Mouse (Mus musculus): ENCODE measurements around the gene Gnaq.

Gene Gnaq

GRCm38 (mm10) chr19:16285051-16286028 is 152.7 kb downstream of the Gnaq start:
- in situ Hi-C loops (cut with MboI; ENCODE audit: low pct_unique_long_range_greater_than_20kb in 1 of 2, low sequenced_read_pairs in 2 of 2, unreplicated experiment in 1 of 2) = no loop called here

GRCm38 (mm10) chr19:16286451-16287175 is 154.0 kb downstream of the Gnaq start:
- in situ Hi-C loops (cut with MboI; ENCODE audit: low pct_unique_long_range_greater_than_20kb in 1 of 2, low sequenced_read_pairs in 2 of 2, unreplicated experiment in 1 of 2) = no loop called here

- in situ Hi-C loops (cut with MboI; ENCODE audit: low pct_unique_long_range_greater_than_20kb in 1 of 2, low sequenced_read_pairs in 2 of 2, unreplicated experiment in 1 of 2) = no loop called here
Observed at GRCm38 (mm10) chr19:16287307-16287706, 154.7 kb downstream of the Gnaq start.

DNA sequence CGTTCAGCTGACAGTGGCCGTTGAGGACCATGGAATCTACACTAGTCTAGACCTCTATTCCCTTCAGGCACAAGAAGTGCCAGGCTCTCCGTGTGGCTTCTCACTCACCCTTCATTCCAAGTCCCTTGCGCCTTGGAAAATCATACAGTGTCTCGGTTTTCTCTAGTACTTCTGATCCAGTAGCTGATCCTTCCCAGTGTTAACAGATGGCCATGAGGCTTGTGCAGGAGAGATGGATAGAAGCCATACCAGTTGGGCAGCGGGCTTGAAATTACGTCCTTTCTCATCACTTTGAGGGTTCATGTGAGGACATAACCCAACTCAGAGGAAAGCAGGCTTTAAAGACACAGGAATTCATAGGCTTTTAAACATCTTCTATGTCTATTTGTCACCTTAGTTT is 155.3 kb downstream of the Gnaq start:
- in situ Hi-C loops (cut with MboI; ENCODE audit: low pct_unique_long_range_greater_than_20kb in 1 of 2, low sequenced_read_pairs in 2 of 2, unreplicated experiment in 1 of 2) = no loop called here

DNA sequence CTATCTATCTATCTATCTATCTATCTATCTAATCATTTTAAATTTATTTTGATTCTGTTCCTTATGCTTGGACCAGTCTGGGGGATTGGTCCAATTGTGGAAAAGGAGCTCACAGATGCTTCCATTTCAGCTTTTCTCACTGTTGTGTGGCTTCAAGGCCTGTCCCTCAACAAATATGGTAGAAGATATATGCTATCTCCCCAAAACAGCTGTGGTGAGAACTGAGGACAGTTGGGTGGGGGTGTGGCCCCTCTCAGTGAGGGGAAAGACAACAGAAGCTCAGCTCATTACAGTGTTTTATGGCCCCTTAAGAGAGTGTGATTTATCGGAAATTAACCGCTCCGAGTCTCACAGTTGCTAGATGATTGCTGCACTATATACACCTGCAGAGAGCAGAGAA is 158.5 kb downstream of the Gnaq start:
- in situ Hi-C loops (cut with MboI; ENCODE audit: low pct_unique_long_range_greater_than_20kb in 1 of 2, low sequenced_read_pairs in 2 of 2, unreplicated experiment in 1 of 2) = no loop called here

- in situ Hi-C loops (cut with MboI; ENCODE audit: low pct_unique_long_range_greater_than_20kb in 1 of 2, low sequenced_read_pairs in 2 of 2, unreplicated experiment in 1 of 2) = no loop called here
Observed at GRCm38 (mm10) chr19:16292056-16292608, 159.5 kb downstream of the Gnaq start.

- in situ Hi-C loops (cut with MboI; ENCODE audit: low pct_unique_long_range_greater_than_20kb in 1 of 2, low sequenced_read_pairs in 2 of 2, unreplicated experiment in 1 of 2) = no loop called here
Observed at GRCm38 (mm10) chr19:16292978-16293377, 160.3 kb downstream of the Gnaq start.

GRCm38 (mm10) chr19:16300413-16300812 is 167.8 kb downstream of the Gnaq start:
- in situ Hi-C loops (cut with MboI; ENCODE audit: low pct_unique_long_range_greater_than_20kb in 1 of 2, low sequenced_read_pairs in 2 of 2, unreplicated experiment in 1 of 2) = no loop called here

DNA sequence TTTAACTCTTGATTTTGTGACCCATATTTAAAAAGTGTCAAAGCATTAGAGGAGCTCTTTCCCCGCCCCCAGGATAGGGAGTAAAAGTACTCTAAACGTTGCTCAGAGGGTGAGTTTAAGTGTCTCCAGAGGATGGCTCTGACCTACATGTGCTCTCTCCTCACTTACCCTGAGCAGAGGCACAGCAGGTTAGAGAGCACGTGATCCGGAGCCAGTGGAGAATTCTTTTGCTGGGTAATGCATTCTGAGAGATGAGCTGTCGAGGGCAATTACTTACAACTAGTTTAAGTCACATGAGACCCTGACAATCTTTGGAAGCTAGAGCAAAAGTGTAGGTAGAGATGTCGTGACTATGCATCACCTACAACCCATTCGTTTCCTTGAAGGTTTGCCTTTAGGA is 168.7 kb downstream of the Gnaq start:
- in situ Hi-C loops (cut with MboI; ENCODE audit: low pct_unique_long_range_greater_than_20kb in 1 of 2, low sequenced_read_pairs in 2 of 2, unreplicated experiment in 1 of 2) = no loop called here

DNA sequence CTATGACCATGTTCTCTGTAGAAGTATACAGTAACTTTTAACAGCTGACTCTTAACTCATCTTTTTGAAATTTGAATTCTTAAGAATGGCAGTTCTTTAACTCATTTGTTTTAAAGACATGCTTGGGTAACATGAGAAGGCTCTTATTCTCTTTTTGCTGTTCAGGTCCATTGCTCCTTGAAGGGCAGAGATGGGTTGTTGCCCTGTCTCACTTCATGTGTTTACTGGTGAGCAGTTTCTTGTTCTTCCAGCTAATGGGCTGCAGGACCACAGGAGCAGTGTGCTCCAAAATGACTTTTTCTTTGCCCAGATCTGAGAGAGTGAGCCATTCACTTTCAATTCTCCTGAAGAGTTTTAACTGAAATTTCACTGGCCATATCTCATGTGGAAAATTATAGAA is 176.4 kb downstream of the Gnaq start:
- in situ Hi-C loops (cut with MboI; ENCODE audit: low pct_unique_long_range_greater_than_20kb in 1 of 2, low sequenced_read_pairs in 2 of 2, unreplicated experiment in 1 of 2) = no loop called here

- in situ Hi-C loops (cut with MboI; ENCODE audit: low pct_unique_long_range_greater_than_20kb in 1 of 2, low sequenced_read_pairs in 2 of 2, unreplicated experiment in 1 of 2) = no loop called here
Observed at GRCm38 (mm10) chr19:16314295-16314821, 181.7 kb downstream of the Gnaq start.

- in situ Hi-C loops (cut with MboI; ENCODE audit: low pct_unique_long_range_greater_than_20kb in 1 of 2, low sequenced_read_pairs in 2 of 2, unreplicated experiment in 1 of 2) = no loop called here
Observed at GRCm38 (mm10) chr19:16315525-16315924, 182.9 kb downstream of the Gnaq start.

- in situ Hi-C loops (cut with MboI; ENCODE audit: low pct_unique_long_range_greater_than_20kb in 1 of 2, low sequenced_read_pairs in 2 of 2, unreplicated experiment in 1 of 2) = no loop called here
Observed at GRCm38 (mm10) chr19:16318128-16318811, 185.6 kb downstream of the Gnaq start.

DNA sequence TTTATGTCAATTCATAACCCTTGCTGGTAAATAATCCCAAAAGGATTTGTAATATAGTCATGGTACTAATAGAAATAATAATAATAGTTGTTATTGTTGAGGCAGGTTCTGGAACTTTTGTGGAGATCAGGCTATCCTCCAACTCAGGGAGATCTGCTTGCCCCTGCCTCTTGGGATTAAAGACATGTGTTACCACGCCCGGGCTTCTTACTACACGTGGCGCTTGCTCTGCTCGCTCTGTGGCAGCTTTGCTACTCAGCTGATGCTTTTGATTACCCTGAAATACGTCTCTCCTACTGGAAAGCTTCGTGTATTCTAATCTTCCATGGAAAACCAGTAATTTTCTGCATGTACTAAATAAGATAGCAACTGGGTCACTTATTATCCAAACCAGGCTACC is 187.4 kb downstream of the Gnaq start:
- in situ Hi-C loops (cut with MboI; ENCODE audit: low pct_unique_long_range_greater_than_20kb in 1 of 2, low sequenced_read_pairs in 2 of 2, unreplicated experiment in 1 of 2) = no loop called here

DNA sequence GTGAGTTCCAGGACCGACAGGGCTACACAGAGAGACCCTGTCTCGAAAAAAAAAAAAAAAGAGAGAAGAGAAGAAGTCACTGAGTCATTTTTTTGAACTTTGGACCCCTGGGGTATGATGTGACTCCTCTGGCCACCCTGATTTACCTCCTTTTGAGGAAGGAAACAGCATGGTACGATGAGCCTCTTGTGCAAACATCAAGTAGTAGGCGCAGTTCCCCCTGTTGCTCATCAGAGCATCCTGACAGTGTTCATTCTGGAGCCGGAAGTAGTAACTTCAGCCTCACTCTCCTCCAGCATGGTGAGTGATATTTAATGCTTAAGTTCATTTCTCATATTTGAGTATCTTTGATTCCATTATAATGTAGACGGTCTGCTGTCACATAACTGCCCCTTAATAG is 190.4 kb downstream of the Gnaq start:
- in situ Hi-C loops (cut with MboI; ENCODE audit: low pct_unique_long_range_greater_than_20kb in 1 of 2, low sequenced_read_pairs in 2 of 2, unreplicated experiment in 1 of 2) = no loop called here

DNA sequence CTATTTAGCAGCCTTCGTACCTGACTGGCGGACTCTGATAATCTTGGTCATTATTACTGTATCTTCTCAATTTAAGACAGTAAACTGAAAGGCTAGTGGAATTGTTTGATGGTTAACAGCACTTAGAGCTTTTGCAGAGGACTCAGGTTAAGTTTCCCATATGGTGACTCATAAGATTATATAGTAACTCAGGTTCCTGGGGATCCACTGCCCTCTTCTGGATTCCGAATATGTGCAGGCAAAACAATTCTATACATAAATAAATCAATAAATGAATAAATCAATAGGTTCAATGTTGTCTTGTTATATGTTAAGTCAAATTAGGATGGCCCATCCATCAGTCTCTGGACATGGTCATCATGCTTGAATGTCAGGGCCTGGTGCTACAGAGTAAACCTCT is 191.6 kb downstream of the Gnaq start:
- in situ Hi-C loops (cut with MboI; ENCODE audit: low pct_unique_long_range_greater_than_20kb in 1 of 2, low sequenced_read_pairs in 2 of 2, unreplicated experiment in 1 of 2) = no loop called here

DNA sequence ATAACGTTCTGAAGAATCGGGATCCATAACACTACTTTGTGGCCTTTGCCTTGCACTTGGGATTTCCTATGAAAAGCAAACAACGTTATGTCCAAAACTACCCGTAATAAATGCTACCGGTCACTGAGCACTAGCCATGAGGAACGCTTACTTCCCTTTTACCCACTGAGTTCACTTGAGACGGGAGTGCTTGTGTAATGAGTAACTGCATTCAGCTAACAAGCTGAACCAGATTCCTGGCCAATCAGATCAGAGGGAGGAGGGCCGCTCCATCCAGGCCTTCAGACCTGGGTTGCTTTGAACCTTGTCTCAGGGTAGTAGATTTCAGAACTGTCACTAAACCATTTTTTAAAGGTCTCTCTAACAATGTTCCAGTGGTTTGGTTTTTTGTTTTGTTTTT is 193.3 kb downstream of the Gnaq start:
- in situ Hi-C loops (cut with MboI; ENCODE audit: low pct_unique_long_range_greater_than_20kb in 1 of 2, low sequenced_read_pairs in 2 of 2, unreplicated experiment in 1 of 2) = no loop called here

GRCm38 (mm10) chr19:16327401-16328073 is 194.9 kb downstream of the Gnaq start:
- in situ Hi-C loops (cut with MboI; ENCODE audit: low pct_unique_long_range_greater_than_20kb in 1 of 2, low sequenced_read_pairs in 2 of 2, unreplicated experiment in 1 of 2) = no loop called here

Data from mouse embryonic stem cell (cell line).